Mouse (Mus musculus): ENCODE results near the gene Olfr159. TPM values are rescaled to one million over a fixed set of nuclear protein-coding genes. Genes with fewer than 3 reads are reported as not detected.

Olfr159 gene
- polyA plus RNA-seq (2012; rRNA removed) = not detected in 2 replicates

GRCm38 (mm10) chr4:43770909-43771308 lies at the start of gene Olfr159:
Gene Olfr159, minus strand, starts transcription at chr4:43771009.

GRCm38 (mm10) chr4:43729794-43730550 lies 40.8 kb downstream of the Olfr159 start, which contains the start of gene Spaar:
Gene Spaar, plus strand, starts transcription at chr4:43730034.

DNA sequence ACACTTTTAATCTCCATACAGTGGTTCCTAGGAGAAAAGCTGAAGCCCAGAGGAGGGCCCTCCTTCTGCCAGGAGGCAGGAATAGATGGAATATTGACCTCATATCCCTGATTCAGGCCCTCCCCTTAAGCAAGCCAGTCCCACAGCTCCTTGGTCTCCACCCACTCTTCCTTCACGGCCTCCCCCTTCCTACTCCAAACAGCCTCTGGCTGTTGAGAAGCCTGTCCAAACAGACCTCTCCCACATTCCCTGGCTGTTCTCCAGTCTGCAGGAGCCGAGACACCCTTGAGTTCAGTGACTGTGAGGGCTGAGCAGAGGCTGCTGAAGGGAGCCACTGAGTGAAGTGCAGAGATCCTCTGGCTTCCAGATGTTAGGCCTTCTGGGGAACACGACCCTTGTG lies 43.8 kb downstream of the Olfr159 start, which contains the start of gene Hrct1:
Gene Hrct1, plus strand, starts transcription at position 194 of the 400 bp plus-strand sequence.

Other genes starting within 250 kb of the Olfr159 start
- gene Tpm2, start 247.2 kb downstream of the Olfr159 start, polyA plus RNA-seq (2012; rRNA removed) = 83.2 and 109 TPM in 2 replicates
- 34.6 and 40.8 TPM in 2 replicates for gene Creb3, start 208.7 kb downstream of the Olfr159 start, polyA plus RNA-seq (2012; rRNA removed)
- gene Tln1, start 208.3 kb downstream of the Olfr159 start, polyA plus RNA-seq (2012; rRNA removed) = 52.5 and 57.8 TPM in 2 replicates
- 42.0 and 62.0 TPM in 2 replicates for gene Rgp1, start 192.3 kb downstream of the Olfr159 start, polyA plus RNA-seq (2012; rRNA removed)
- gene Gba2, start 192.1 kb downstream of the Olfr159 start, polyA plus RNA-seq (2012; rRNA removed) = 47.6 and 49.0 TPM in 2 replicates
- 0.10 and 0.17 TPM in 2 replicates for gene Msmp, start 186.5 kb downstream of the Olfr159 start, polyA plus RNA-seq (2012; rRNA removed)
- 45.5 and 61.8 TPM in 2 replicates for gene Npr2, start 139.1 kb downstream of the Olfr159 start, polyA plus RNA-seq (2012; rRNA removed)
- gene Spag8, start 117.4 kb downstream of the Olfr159 start, polyA plus RNA-seq (2012; rRNA removed) = 2.9 and 3.2 TPM in 2 replicates
- gene Hint2, start 114.5 kb downstream of the Olfr159 start, polyA plus RNA-seq (2012; rRNA removed) = 53.7 and 54.7 TPM in 2 replicates
- gene Tmem8b, start 102.0 kb downstream of the Olfr159 start, polyA plus RNA-seq (2012; rRNA removed) = 13.2 and 15.3 TPM in 2 replicates
- 0.21 and 0.22 TPM in 2 replicates for gene Fam221b, start 101.9 kb downstream of the Olfr159 start, polyA plus RNA-seq (2012; rRNA removed)
- not detected in 2 replicates for gene Olfr70, start 70.2 kb downstream of the Olfr159 start, polyA plus RNA-seq (2012; rRNA removed)
- not detected in 2 replicates for gene Olfr71, start 60.8 kb downstream of the Olfr159 start, polyA plus RNA-seq (2012; rRNA removed)
- gene Hrct1, start 43.8 kb downstream of the Olfr159 start, polyA plus RNA-seq (2012; rRNA removed) = 0.16 and 0.17 TPM in 2 replicates
- gene Spaar, start 41.0 kb downstream of the Olfr159 start, polyA plus RNA-seq (2012; rRNA removed) = 0.02 and 0.06 TPM in 2 replicates
- gene Olfr156, start 52.9 kb upstream of the Olfr159 start, polyA plus RNA-seq (2012; rRNA removed) = 0.16 TPM in 1 of 2 replicates, not detected in the other
- 0.01 TPM in 1 of 2 replicates, not detected in the other for gene Olfr157, start 69.2 kb upstream of the Olfr159 start, polyA plus RNA-seq (2012; rRNA removed)
- gene Olfr155, start 80.6 kb upstream of the Olfr159 start, polyA plus RNA-seq (2012; rRNA removed) = not detected in 2 replicates
- 14.9 and 28.9 TPM in 2 replicates for gene Reck, start 104.5 kb upstream of the Olfr159 start, polyA plus RNA-seq (2012; rRNA removed)
- gene Glipr2, start 186.4 kb upstream of the Olfr159 start, polyA plus RNA-seq (2012; rRNA removed) = 35.7 and 65.1 TPM in 2 replicates
- 0.22 and 0.35 TPM in 2 replicates for gene Ccin, start 212.5 kb upstream of the Olfr159 start, polyA plus RNA-seq (2012; rRNA removed)
- 346 and 520 TPM in 2 replicates for gene Clta, start 233.4 kb upstream of the Olfr159 start, polyA plus RNA-seq (2012; rRNA removed)

Measured in central nervous system, embryonic 11.5 days (tissue).